Mouse (Mus musculus) erythroblast, embryonic 14.5 days (primary cell): ENCODE measurements at regions not wholly inside any gene's neighbourhood (a gene's known extent, or its start where the extent isn't known, plus 50 kb on each side); places are given as distances from the start of the nearest gene placed in this dataset.

ENCODE experiments used
- H3K27me3 ChIP-seq: 2 replicates; pipeline ENCODE4 v1.6.1; 2012; ENCODE audit warnings: inconsistent platforms; ENCODE audit not compliant: control insufficient read depth
- H3K36me3 ChIP-seq: 2 replicates; pipeline ENCODE4 v1.6.1; 2012; ENCODE audit warnings: mild to moderate bottlenecking, inconsistent platforms; ENCODE audit not compliant: control insufficient read depth
- H3K4me1 ChIP-seq: 2 replicates; pipeline ENCODE4 v1.6.1; 2012; ENCODE audit warnings: inconsistent platforms; ENCODE audit not compliant: control insufficient read depth
- H3K4me3 ChIP-seq: replicated peaks from 2 replicates; pipeline ENCODE3; 2012; ENCODE audit warnings: moderate library complexity, mild to moderate bottlenecking, inconsistent platforms
- H3K9me3 ChIP-seq: 2 replicates; pipeline ENCODE4 v1.6.1; 2012; ENCODE audit warnings: low read length, inconsistent platforms, mixed read lengths; ENCODE audit not compliant: control insufficient read depth
- GATA1 ChIP-seq: IDR thresholded peaks from 2 replicates; pipeline ENCODE4 v1.6.1; 2012; ENCODE audit warnings: low read length, inconsistent platforms, mixed read lengths
- TAL1 ChIP-seq: IDR thresholded peaks from 3 replicates; pipeline ENCODE4 v1.6.1; 2012; ENCODE audit warnings: low read length, inconsistent platforms, mixed read lengths

DNA sequence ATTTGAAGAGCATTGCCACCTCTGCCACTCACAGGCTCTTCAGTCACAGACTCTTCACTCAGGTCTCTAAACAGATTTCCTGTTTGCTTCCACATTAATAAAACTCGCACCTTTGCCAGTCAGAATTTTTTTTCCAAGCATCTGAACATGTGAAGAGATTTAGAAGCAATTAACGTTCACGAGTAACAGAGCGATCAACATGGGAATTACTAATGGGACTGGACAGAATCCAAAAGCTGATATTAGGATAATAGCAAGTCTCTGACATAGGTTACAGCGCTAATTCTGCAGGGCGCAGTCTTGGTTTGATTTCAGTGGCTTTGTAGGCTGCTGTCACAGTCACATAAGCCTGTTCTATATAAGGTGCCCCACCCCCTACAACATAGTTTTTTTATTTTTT lies 275.6 kb downstream of the Dhx15 start:
- no peaks in the 10 kb centered on the region for H3K9me3 ChIP-seq
- no peaks in the 10 kb centered on the region for H3K36me3 ChIP-seq
- peaks cover 5% of the 10 kb centered on the region for H3K27me3 ChIP-seq
- no peaks in the 10 kb centered on the region for H3K4me1 ChIP-seq
- no peak overlapping the region for H3K4me3 ChIP-seq
- TF ChIP-seq GATA1, result no peak
- no peak for TF ChIP-seq TAL1

- H3K4me3 ChIP-seq, result no peak overlapping the region
- TF ChIP-seq GATA1 (no peak), TAL1 (no peak)
- no peaks in the 10 kb centered on the region for H3K27me3 ChIP-seq
- no peaks in the 10 kb centered on the region for H3K36me3 ChIP-seq
- no peaks in the 10 kb centered on the region for H3K9me3 ChIP-seq
- no peaks in the 10 kb centered on the region for H3K4me1 ChIP-seq
Observed at GRCm38 (mm10) chr5:51908861-51909260, 281.5 kb downstream of the Dhx15 start.

DNA sequence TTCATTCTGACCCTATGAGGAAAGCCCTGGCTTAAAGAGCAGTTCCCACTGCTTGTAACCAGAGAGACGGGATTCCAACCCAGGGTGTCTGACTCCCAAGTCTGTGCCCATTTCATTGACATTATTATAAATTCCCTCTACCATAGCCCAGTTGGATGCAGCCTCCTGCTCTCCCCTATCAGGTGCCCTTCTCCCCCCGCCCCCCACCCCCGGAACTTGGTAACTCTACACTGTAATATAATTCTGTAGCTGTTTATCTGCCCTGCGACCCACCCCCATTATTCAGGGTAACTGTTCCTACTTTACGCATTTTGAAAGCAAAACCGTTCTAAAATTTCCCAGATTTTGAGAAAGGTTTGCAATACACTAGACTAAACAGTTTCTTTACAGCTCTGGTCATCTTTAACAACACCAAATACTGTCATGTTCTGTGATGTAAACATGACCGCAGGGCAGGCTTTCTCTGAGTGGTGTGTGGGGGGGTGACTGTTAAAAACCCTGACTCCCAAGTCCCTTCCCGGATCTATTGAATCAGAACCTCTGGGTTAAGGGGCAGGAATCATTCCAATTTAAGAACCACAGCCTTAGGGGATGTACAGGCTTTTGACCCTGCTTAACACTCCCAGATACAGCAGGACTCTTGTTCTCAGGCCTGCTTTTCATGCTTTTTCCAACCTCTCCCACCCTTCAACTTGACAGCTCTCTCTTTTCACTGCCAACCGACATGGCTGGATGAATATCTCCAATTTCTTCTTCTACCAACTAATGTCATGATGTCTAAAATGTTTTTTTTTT lies 283.8 kb downstream of the Dhx15 start:
- Histone ChIP-seq H3K9me3 (no peaks in the 10 kb centered on the region), H3K4me1 (no peaks in the 10 kb centered on the region), H3K36me3 (no peaks in the 10 kb centered on the region), H3K27me3 (no peaks in the 10 kb centered on the region), H3K4me3 (no peak overlapping the region)
- TF ChIP-seq TAL1 (no peak), GATA1 (no peak)

DNA sequence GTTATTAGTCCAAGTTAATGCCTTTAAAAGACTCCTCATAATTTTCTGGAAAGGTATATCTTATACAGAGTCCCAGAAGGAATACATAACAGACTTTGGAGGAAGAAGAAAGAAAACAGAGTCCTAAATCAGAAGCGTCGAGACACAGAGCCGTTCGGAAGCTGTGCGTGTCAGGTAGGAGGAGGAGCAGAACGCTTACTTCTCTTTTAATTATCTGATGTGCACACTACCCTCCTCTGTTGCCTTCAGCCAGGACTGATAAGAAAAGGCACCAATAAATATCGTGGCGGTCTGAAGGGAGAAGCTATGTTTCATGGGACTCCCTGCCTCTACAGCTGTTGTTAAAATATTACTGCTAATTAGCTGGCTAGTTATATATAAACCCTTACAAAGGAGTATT lies 296.2 kb downstream of the Dhx15 start:
- peaks cover 15% of the 10 kb centered on the region for H3K4me1 ChIP-seq
- no peaks in the 10 kb centered on the region for H3K27me3 ChIP-seq
- no peak overlapping the region for H3K4me3 ChIP-seq
- no peaks in the 10 kb centered on the region for H3K36me3 ChIP-seq
- no peaks in the 10 kb centered on the region for H3K9me3 ChIP-seq
- TF ChIP-seq TAL1, result no peak
- TF ChIP-seq GATA1, result peak; percentile 54; the same call in 1 of the 2 replicates

GRCm38 (mm10) chr5:51891341-51891740 lies 299.0 kb downstream of the Dhx15 start:
- TF ChIP-seq GATA1, result no peak
- TF ChIP-seq TAL1, result no peak
- H3K4me1 ChIP-seq, result peaks cover 15% of the 10 kb centered on the region
- H3K9me3 ChIP-seq, result no peaks in the 10 kb centered on the region
- H3K27me3 ChIP-seq, result no peaks in the 10 kb centered on the region
- H3K36me3 ChIP-seq, result no peaks in the 10 kb centered on the region
- H3K4me3 ChIP-seq, result no peak overlapping the region

DNA sequence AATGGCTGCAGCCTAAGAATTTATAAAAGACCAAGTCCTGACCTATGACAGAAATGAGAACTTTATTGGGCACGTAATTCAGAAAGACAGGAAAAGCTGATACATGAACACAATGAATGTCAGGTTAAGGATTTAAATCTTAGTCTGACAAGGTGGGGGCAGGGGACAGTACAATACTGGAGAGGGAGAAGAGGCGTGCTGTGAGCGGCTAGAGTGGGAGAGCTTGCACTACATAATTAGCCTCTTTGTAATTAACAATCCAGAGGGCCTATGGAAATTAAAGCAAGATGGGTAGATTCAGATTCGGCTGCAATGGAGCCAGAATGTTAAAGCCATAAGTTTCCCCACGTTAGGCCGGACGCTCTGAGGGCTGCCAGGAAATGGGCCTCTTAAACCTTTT lies 301.9 kb downstream of the Dhx15 start:
- Histone ChIP-seq H3K27me3 (no peaks in the 10 kb centered on the region), H3K4me1 (no peaks in the 10 kb centered on the region), H3K4me3 (no peak overlapping the region), H3K9me3 (no peaks in the 10 kb centered on the region), H3K36me3 (no peaks in the 10 kb centered on the region)
- TF ChIP-seq GATA1 (no peak), TAL1 (no peak)

DNA sequence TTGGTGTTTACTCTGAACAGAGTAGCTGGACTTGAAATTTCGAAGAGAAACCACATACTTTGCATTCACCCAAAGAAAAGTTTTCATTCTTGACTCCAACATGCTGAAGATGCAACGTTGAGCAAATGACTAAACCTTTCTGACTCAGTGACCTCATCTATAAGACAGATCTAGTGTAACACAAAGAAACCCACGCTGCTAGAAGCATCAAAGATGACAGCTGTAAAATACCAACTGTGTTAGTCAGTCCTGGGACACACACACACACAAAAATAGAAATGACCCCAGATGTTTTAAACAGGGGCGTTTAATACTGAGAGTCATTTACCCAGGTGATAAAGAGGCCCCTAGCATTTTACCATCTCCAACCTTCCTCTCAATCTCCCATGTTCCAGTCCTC lies 307.7 kb downstream of the Dhx15 start:
- Histone ChIP-seq H3K4me3 (no peak overlapping the region), H3K27me3 (no peaks in the 10 kb centered on the region), H3K4me1 (no peaks in the 10 kb centered on the region), H3K9me3 (no peaks in the 10 kb centered on the region), H3K36me3 (no peaks in the 10 kb centered on the region)
- TF ChIP-seq TAL1 (no peak), GATA1 (no peak)

GRCm38 (mm10) chr5:51882173-51882572 lies 308.1 kb downstream of the Dhx15 start:
- no peaks in the 10 kb centered on the region for H3K9me3 ChIP-seq
- no peaks in the 10 kb centered on the region for H3K27me3 ChIP-seq
- H3K4me1 ChIP-seq, result no peaks in the 10 kb centered on the region
- no peaks in the 10 kb centered on the region for H3K36me3 ChIP-seq
- H3K4me3 ChIP-seq, result no peak overlapping the region
- TF ChIP-seq GATA1, result no peak
- no peak for TF ChIP-seq TAL1

DNA sequence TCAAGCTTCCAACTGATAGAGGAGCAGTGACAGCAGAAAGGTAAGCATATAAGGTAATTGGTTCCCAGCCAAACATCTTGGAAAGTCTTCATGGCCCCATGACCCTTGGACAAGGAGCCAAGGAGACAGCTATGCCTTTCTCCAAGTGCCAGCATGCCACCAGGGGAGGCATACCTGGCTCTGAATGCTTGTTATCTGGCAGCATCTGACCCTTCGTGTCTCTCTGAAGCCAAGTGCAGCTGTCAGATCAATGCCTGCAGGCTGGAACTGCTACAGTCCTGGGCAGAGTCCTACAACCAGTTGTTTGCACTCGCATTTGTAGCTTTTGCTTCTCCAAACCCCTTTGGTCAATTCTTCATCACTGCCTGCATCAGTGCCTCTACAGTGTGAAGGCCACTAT lies 309.3 kb upstream of the Ppargc1a start:
- H3K4me1 ChIP-seq, result no peaks in the 10 kb centered on the region
- no peak for TF ChIP-seq GATA1
- no peak for TF ChIP-seq TAL1
- no peaks in the 10 kb centered on the region for H3K36me3 ChIP-seq
- H3K4me3 ChIP-seq, result no peak overlapping the region
- H3K9me3 ChIP-seq, result no peaks in the 10 kb centered on the region
- no peaks in the 10 kb centered on the region for H3K27me3 ChIP-seq

- H3K27me3 ChIP-seq, result no peaks in the 10 kb centered on the region
- H3K4me3 ChIP-seq, result no peak overlapping the region
- no peak for TF ChIP-seq GATA1
- no peaks in the 10 kb centered on the region for H3K4me1 ChIP-seq
- H3K36me3 ChIP-seq, result no peaks in the 10 kb centered on the region
- H3K9me3 ChIP-seq, result no peaks in the 10 kb centered on the region
Observed at GRCm38 (mm10) chr5:51873571-51873970, 306.0 kb upstream of the Ppargc1a start.
